Mouse (Mus musculus): ENCODE data around the gene Chchd6. TPM values are rescaled to one million over a fixed set of nuclear protein-coding genes. Genes with fewer than 3 reads are reported as not detected.

The Chchd6 gene
- polyA plus RNA-seq, 1 experiment: 28.8 TPM

GRCm38 (mm10) chr6:89583170-89583569, 12.3 kb downstream of the Chchd6 start:
- TF ChIP-seq REST (IDR thresholded peaks at IDR 0.05; ENCODE audit: insufficient read depth, insufficient read length) (no peak), E2F4 (IDR thresholded peaks at IDR 0.05; ENCODE audit: insufficient read depth) (no peak), MAX (IDR thresholded peaks at IDR 0.05; ENCODE audit: low read depth) (no peak), SRF (IDR thresholded peaks at IDR 0.05; ENCODE audit: control insufficient read depth, insufficient read length, low read depth) (no peak), TCF3 (IDR thresholded peaks at IDR 0.05; ENCODE audit: insufficient read length, low read depth) (no peak)
- Histone ChIP-seq H3K36me3 (ENCODE audit: control insufficient read depth, insufficient read depth) (no peaks in the 10 kb centered on the region), H3ac (ENCODE audit: control insufficient read depth, insufficient read length) (no peak overlapping the region), H3K27me3 (ENCODE audit: control insufficient read depth, insufficient read depth, insufficient read length) (no peaks in the 10 kb centered on the region), H3K79me2 (ENCODE audit: control insufficient read depth, insufficient read depth) (no peaks in the 10 kb centered on the region), H3K4me3 (no peak overlapping the region), H3K4me2 (ENCODE audit: low read depth) (no peak overlapping the region)

- Histone ChIP-seq H3K27me3 (ENCODE audit: control insufficient read depth, insufficient read depth, insufficient read length) (no peaks in the 10 kb centered on the region), H3K4me2 (ENCODE audit: low read depth) (no peak overlapping the region), H3K4me3 (no peak overlapping the region), H3K36me3 (ENCODE audit: control insufficient read depth, insufficient read depth) (no peaks in the 10 kb centered on the region), H3ac (ENCODE audit: control insufficient read depth, insufficient read length) (no peak overlapping the region), H3K79me2 (ENCODE audit: control insufficient read depth, insufficient read depth) (no peaks in the 10 kb centered on the region)
- TF ChIP-seq CEBPB (IDR thresholded peaks at IDR 0.05; ENCODE audit: insufficient read depth, poor library complexity, severe bottlenecking): no peak
- TF ChIP-seq MAX (IDR thresholded peaks at IDR 0.05; ENCODE audit: low read depth): no peak
These were observed 20.8 kb downstream of the Chchd6 start for GRCm38 (mm10) chr6:89574641-89575040.

- H3K4me3 ChIP-seq: no peak overlapping the region
- no peak for TF ChIP-seq TCF12 (IDR thresholded peaks at IDR 0.05; ENCODE audit: insufficient read depth, poor library complexity, severe bottlenecking)
- TF ChIP-seq POLR2A (IDR thresholded peaks at IDR 0.05; ENCODE audit: insufficient read length, low read depth): no peak
- no peak for TF ChIP-seq E2F4 (IDR thresholded peaks at IDR 0.05; ENCODE audit: insufficient read depth)
- TF ChIP-seq REST (IDR thresholded peaks at IDR 0.05; ENCODE audit: insufficient read depth, insufficient read length): no peak
- no peak for TF ChIP-seq SRF (IDR thresholded peaks at IDR 0.05; ENCODE audit: control insufficient read depth, insufficient read length, low read depth)
- TF ChIP-seq MAX (IDR thresholded peaks at IDR 0.05; ENCODE audit: low read depth): no peak
- no peak for TF ChIP-seq TCF3 (IDR thresholded peaks at IDR 0.05; ENCODE audit: insufficient read length, low read depth)
- no peak for TF ChIP-seq POLR2AphosphoS2 (IDR thresholded peaks at IDR 0.05; ENCODE audit: insufficient read length, low read depth)
- TF ChIP-seq MYOD1 (IDR thresholded peaks at IDR 0.05; ENCODE audit: control insufficient read depth in 1 of 3, insufficient read length in 2 of 3, low read depth in 2 of 3): no peak
- TF ChIP-seq USF1 (IDR thresholded peaks at IDR 0.05; ENCODE audit: low read depth): no peak
- no peak overlapping the region for H3ac ChIP-seq (ENCODE audit: control insufficient read depth, insufficient read length)
- no peaks in the 10 kb centered on the region for H3K27me3 ChIP-seq (ENCODE audit: control insufficient read depth, insufficient read depth, insufficient read length)
- no peaks in the 10 kb centered on the region for H3K36me3 ChIP-seq (ENCODE audit: control insufficient read depth, insufficient read depth)
- H3K4me2 ChIP-seq (ENCODE audit: low read depth): no peak overlapping the region
- H3K79me2 ChIP-seq (ENCODE audit: control insufficient read depth, insufficient read depth): no peaks in the 10 kb centered on the region
These were observed 21.7 kb downstream of the Chchd6 start for GRCm38 (mm10) chr6:89573768-89574167.

GRCm38 (mm10) chr6:89572921-89573636, 22.4 kb downstream of the Chchd6 start:
- TF ChIP-seq MAX (IDR thresholded peaks at IDR 0.05; ENCODE audit: low read depth) (no peak), TCF3 (IDR thresholded peaks at IDR 0.05; ENCODE audit: insufficient read length, low read depth) (no peak), MYOD1 (IDR thresholded peaks at IDR 0.05; ENCODE audit: control insufficient read depth in 1 of 3, insufficient read length in 2 of 3, low read depth in 2 of 3) (no peak), USF1 (IDR thresholded peaks at IDR 0.05; ENCODE audit: low read depth) (no peak), E2F4 (IDR thresholded peaks at IDR 0.05; ENCODE audit: insufficient read depth) (no peak)
- no peaks in the 10 kb centered on the region for H3K79me2 ChIP-seq (ENCODE audit: control insufficient read depth, insufficient read depth)
- H3K27me3 ChIP-seq (ENCODE audit: control insufficient read depth, insufficient read depth, insufficient read length): no peaks in the 10 kb centered on the region
- H3K4me2 ChIP-seq (ENCODE audit: low read depth): no peak overlapping the region
- H3K36me3 ChIP-seq (ENCODE audit: control insufficient read depth, insufficient read depth): no peaks in the 10 kb centered on the region
- no peak overlapping the region for H3ac ChIP-seq (ENCODE audit: control insufficient read depth, insufficient read length)
- no peak overlapping the region for H3K4me3 ChIP-seq

GRCm38 (mm10) chr6:89569370-89569769, 26.1 kb downstream of the Chchd6 start:
- no peak for TF ChIP-seq USF1 (IDR thresholded peaks at IDR 0.05; ENCODE audit: low read depth)
- no peak for TF ChIP-seq MAX (IDR thresholded peaks at IDR 0.05; ENCODE audit: low read depth)
- TF ChIP-seq CEBPB (IDR thresholded peaks at IDR 0.05; ENCODE audit: insufficient read depth, poor library complexity, severe bottlenecking): no peak
- TF ChIP-seq POLR2AphosphoS2 (IDR thresholded peaks at IDR 0.05; ENCODE audit: insufficient read length, low read depth): no peak
- no peak for TF ChIP-seq POLR2A (IDR thresholded peaks at IDR 0.05; ENCODE audit: insufficient read length, low read depth)
- no peak for TF ChIP-seq E2F4 (IDR thresholded peaks at IDR 0.05; ENCODE audit: insufficient read depth)
- no peak for TF ChIP-seq TCF12 (IDR thresholded peaks at IDR 0.05; ENCODE audit: insufficient read depth, poor library complexity, severe bottlenecking)
- no peak for TF ChIP-seq SRF (IDR thresholded peaks at IDR 0.05; ENCODE audit: control insufficient read depth, insufficient read length, low read depth)
- TF ChIP-seq MYOG (IDR thresholded peaks at IDR 0.05; ENCODE audit: control insufficient read depth in 1 of 3, insufficient read depth in 1 of 3, insufficient read length in 2 of 3, low read depth in 2 of 3): no peak
- no peak for TF ChIP-seq TCF3 (IDR thresholded peaks at IDR 0.05; ENCODE audit: insufficient read length, low read depth)
- TF ChIP-seq REST (IDR thresholded peaks at IDR 0.05; ENCODE audit: insufficient read depth, insufficient read length): no peak
- TF ChIP-seq MYOD1 (IDR thresholded peaks at IDR 0.05; ENCODE audit: control insufficient read depth in 1 of 3, insufficient read length in 2 of 3, low read depth in 2 of 3): no peak
- Histone ChIP-seq H3K4me3 (no peak overlapping the region), H3K27me3 (ENCODE audit: control insufficient read depth, insufficient read depth, insufficient read length) (no peaks in the 10 kb centered on the region), H3K4me2 (ENCODE audit: low read depth) (no peak overlapping the region), H3K79me2 (ENCODE audit: control insufficient read depth, insufficient read depth) (no peaks in the 10 kb centered on the region), H3ac (ENCODE audit: control insufficient read depth, insufficient read length) (no peak overlapping the region), H3K36me3 (ENCODE audit: control insufficient read depth, insufficient read depth) (no peaks in the 10 kb centered on the region)
